Mouse (Mus musculus) heart, adult 10 weeks (tissue): ENCODE results near the gene Flt1. TPM values are rescaled to one million over a fixed set of nuclear protein-coding genes. Genes with fewer than 3 reads are reported as not detected.

ENCODE experiments used
- polyA plus RNA-seq: library from polyadenylated mRNA; stranded (reverse); fragments of 350-450 nt; fragmentation: Illumina TruSeq; extraction: RNeasy Lipid Tissue Mini Kit (QIAGEN cat#74804); gene quantifications from one replicate; pipeline ENCODE4 v1.2.3, GENCODE M21; 2014; ENCODE audit warnings: low read depth, low replicate concordance

Flt1 gene
- 51.7 TPM for polyA plus RNA-seq

GRCm38 (mm10) chr5:147725831-147726700 is at the start of gene Flt1:
Gene Flt1 (minus strand): TSS chr5:147726011.

Other genes starting within 250 kb of the Flt1 start
- 186 TPM for gene Pomp, start 134.4 kb upstream of the Flt1 start, polyA plus RNA-seq
- 14.6 TPM for gene Slc46a3, start 168.8 kb upstream of the Flt1 start, polyA plus RNA-seq
- gene Mtus2, start 231.3 kb upstream of the Flt1 start, polyA plus RNA-seq = 139 TPM